Mouse (Mus musculus) bone marrow, adult 2 months (tissue): Measurements from ENCODE around the gene 5530400C23Rik. TPM values are rescaled to one million over a fixed set of nuclear protein-coding genes. Genes with fewer than 3 reads are reported as not detected.
"Not testable (repeated sequence)": the region's sequence is repeated elsewhere in the genome, so short reads cannot be mapped to it uniquely, and the experiment has no call there.

ENCODE experiments used
- H3K27ac ChIP-seq: fragments of 200-500 bp; 2 replicates; pipeline ENCODE4 v1.5.1; 2012; ENCODE audit warnings: low read depth, mild to moderate bottlenecking, control low read depth, inconsistent platforms, low read length; ENCODE audit not compliant: control insufficient read depth, poor library complexity, insufficient read depth
- H3K4me1 ChIP-seq: fragments of 200-500 bp; 2 replicates; pipeline ENCODE4 v1.6.1; 2011; ENCODE audit warnings: low read length; ENCODE audit not compliant: control insufficient read depth, insufficient read depth
- H3K4me3 ChIP-seq: fragments of 200-500 bp; replicated peaks from 2 replicates; pipeline ENCODE3; 2011; ENCODE audit warnings: mild to moderate bottlenecking, low read depth, low read length, control low read depth; ENCODE audit not compliant: control insufficient read depth
- CTCF ChIP-seq: fragments of 200-500 bp; IDR thresholded peaks from 2 replicates; pipeline ENCODE4 v1.5.1; 2011; ENCODE audit warnings: low read length, control low read depth; ENCODE audit not compliant: control insufficient read depth, insufficient read depth
- POLR2A ChIP-seq: fragments of 200-500 bp; IDR thresholded peaks from 2 replicates; pipeline ENCODE4 v1.6.1; 2011; ENCODE audit warnings: low read depth, mild to moderate bottlenecking, control low read depth, low read length, borderline replicate concordance; ENCODE audit not compliant: control insufficient read depth
- WGBS: fragments of 180-500 bp; shearing (Covaris S2); methylation state at CpG from one replicate; pipeline ENCODE4 v1.1.7; 2018; 5-methylcytosine and 5-hydroxymethylcytosine counted together
- polyA plus RNA-seq: library from polyadenylated mRNA; stranded (reverse); fragments of >200 nt; gene quantifications from 2 replicates; pipeline ENCODE4 v1.2.4, GENCODE M21; 2011; ENCODE audit warnings: low replicate concordance; ENCODE audit not compliant: missing spikeins, insufficient read depth, insufficient read length

5530400C23Rik gene
- not detected in 2 replicates for polyA plus RNA-seq

GRCm38 (mm10) chr6:133291916-133292315 is at the start of gene 5530400C23Rik:
TSS of gene 5530400C23Rik (plus strand) at chr6:133292216.
- H3K27ac ChIP-seq, H3K4me3 ChIP-seq: not testable (repeated sequence)

GRCm38 (mm10) chr6:133305952-133306715 is 14.1 kb downstream of the 5530400C23Rik start:
- H3K4me3 ChIP-seq: no peak overlapping the region
- 64% methylated on average over 3 of the region's 3 CpGs for WGBS
- H3K4me1 ChIP-seq: no peaks in the 10 kb centered on the region
- H3K27ac ChIP-seq: no peak overlapping the region
- no peak for TF ChIP-seq CTCF
- TF ChIP-seq POLR2A: no peak

More at GRCm38 (mm10) chr6:133291916-133292315, at the start of gene 5530400C23Rik:
- not testable (repeated sequence) for H3K4me1 ChIP-seq

DNA sequence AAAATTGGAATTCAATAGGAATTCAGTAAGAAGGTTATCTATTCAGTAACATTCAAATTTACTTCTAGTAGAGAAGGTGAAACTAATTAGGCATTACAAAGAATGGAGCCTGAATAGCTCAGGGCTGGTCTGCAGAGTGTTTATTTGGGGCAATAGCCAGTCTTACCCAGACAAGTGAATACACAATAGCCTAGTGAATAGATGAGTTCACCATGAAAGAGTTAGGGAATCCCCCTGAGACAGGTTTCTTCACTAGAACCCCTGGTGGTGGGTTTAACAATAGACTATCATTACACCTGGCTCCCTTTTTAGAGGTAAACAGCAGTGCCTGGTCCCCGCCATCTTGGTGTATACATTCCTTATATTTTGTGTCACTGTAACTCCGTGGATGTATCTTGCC is 21.9 kb downstream of the 5530400C23Rik start:
- WGBS: 77% methylated on average over 2 of the region's 2 CpGs
- not testable (repeated sequence) for H3K4me3 ChIP-seq, H3K4me1 ChIP-seq, H3K27ac ChIP-seq

GRCm38 (mm10) chr6:133338535-133338934 is 46.5 kb downstream of the 5530400C23Rik start:
- H3K27ac ChIP-seq: no peak overlapping the region
- H3K4me1 ChIP-seq: no peaks in the 10 kb centered on the region
- TF ChIP-seq POLR2A (no peak), CTCF (no peak)
- WGBS: 48% methylated on average over 1 of the region's 1 CpGs
- no peak overlapping the region for H3K4me3 ChIP-seq

DNA sequence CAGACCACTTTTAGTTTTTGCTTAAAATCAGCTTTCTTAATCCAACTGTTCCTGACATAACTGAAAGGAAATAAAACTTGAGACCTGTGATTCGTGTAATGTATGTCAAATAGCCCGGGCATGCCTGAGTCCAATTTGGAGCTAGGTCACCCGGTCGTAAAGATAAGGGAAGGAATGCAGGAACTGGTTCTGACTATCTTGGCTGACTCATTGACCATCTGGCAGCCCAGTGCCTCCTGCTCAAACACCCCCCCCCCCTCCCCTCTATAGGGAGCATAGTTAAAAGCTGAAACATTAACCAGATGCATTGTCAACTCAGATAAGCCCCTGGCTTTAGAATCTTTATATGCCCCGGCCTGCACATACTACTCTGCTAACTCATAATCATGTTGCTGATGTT is 49.7 kb downstream of the 5530400C23Rik start:
- WGBS: 20% methylated on average over 5 of the region's 5 CpGs
- H3K27ac ChIP-seq, H3K4me3 ChIP-seq, H3K4me1 ChIP-seq: not testable (repeated sequence)

Other genes starting within 250 kb of the 5530400C23Rik start
- gene Tas2r140, start 236.4 kb upstream of the 5530400C23Rik start, polyA plus RNA-seq: not detected in 2 replicates
- 12.0 and 18.1 TPM in 2 replicates for gene Smim10l1, start 187.3 kb upstream of the 5530400C23Rik start, polyA plus RNA-seq